Mouse (Mus musculus): ENCODE measurements around the gene Selenbp1. TPM values are rescaled to one million over a fixed set of nuclear protein-coding genes. Genes with fewer than 3 reads are reported as not detected.
"Not testable (repeated sequence)": the region's sequence is repeated elsewhere in the genome, so short reads cannot be mapped to it uniquely, and the experiment has no call there.

Selenbp1 gene
- total RNA-seq, 4 experiments from 2014 or later, result 10.2 to 12.8 (median 11.4) TPM

GRCm38 (mm10) chr3:94932279-94932678 is 577 bp upstream of the Selenbp1 start:
- not testable (repeated sequence) for DNase-seq (ENCODE audit: low spot score in 2 of 2)

- DNase-seq (ENCODE audit: low spot score in 2 of 2), result not testable (repeated sequence)
Observed at GRCm38 (mm10) chr3:94933604-94934003, 748 bp downstream of the Selenbp1 start.

- DNase-seq (ENCODE audit: low spot score in 2 of 2), result not testable (repeated sequence)
Observed at GRCm38 (mm10) chr3:94934564-94934963, 1.7 kb downstream of the Selenbp1 start.

- not testable (repeated sequence) for DNase-seq (ENCODE audit: low spot score in 2 of 2)
Observed at GRCm38 (mm10) chr3:94935332-94935731, 2.5 kb downstream of the Selenbp1 start.

GRCm38 (mm10) chr3:94936147-94936546 is 3.3 kb downstream of the Selenbp1 start:
- DNase-seq (ENCODE audit: low spot score in 2 of 2), result not testable (repeated sequence)

GRCm38 (mm10) chr3:94937194-94937593 is 4.3 kb downstream of the Selenbp1 start:
- not testable (repeated sequence) for DNase-seq (ENCODE audit: low spot score in 2 of 2)

GRCm38 (mm10) chr3:94940033-94940432 is 7.2 kb downstream of the Selenbp1 start:
- DNase-seq (ENCODE audit: low spot score in 2 of 2), result not testable (repeated sequence)

- not testable (repeated sequence) for DNase-seq (ENCODE audit: low spot score in 2 of 2)
Observed at GRCm38 (mm10) chr3:94942211-94942967, 9.5 kb downstream of the Selenbp1 start.

- not testable (repeated sequence) for DNase-seq (ENCODE audit: low spot score in 2 of 2)
Observed at GRCm38 (mm10) chr3:94943706-94944105, 10.8 kb downstream of the Selenbp1 start.

GRCm38 (mm10) chr3:94948066-94948614 is 15.3 kb downstream of the Selenbp1 start:
- no peak for DNase-seq (ENCODE audit: low spot score in 2 of 2)

- no peak for DNase-seq (ENCODE audit: low spot score in 2 of 2)
Observed at GRCm38 (mm10) chr3:94949645-94950044, 16.8 kb downstream of the Selenbp1 start.

- DNase-seq (ENCODE audit: low spot score in 2 of 2), result no peak
Observed at GRCm38 (mm10) chr3:94952806-94953205, 19.9 kb downstream of the Selenbp1 start.

GRCm38 (mm10) chr3:94953384-94953763 is 20.5 kb downstream of the Selenbp1 start:
- no peak for DNase-seq (ENCODE audit: low spot score in 2 of 2)

GRCm38 (mm10) chr3:94953764-94954616 is 21.1 kb downstream of the Selenbp1 start, which contains the start of gene Rfx5:
TSS of gene Rfx5 (plus strand) at chr3:94954075.
- DNase-seq (ENCODE audit: low spot score in 2 of 2), result peak; percentile 75 to 95

GRCm38 (mm10) chr3:94958295-94958694 is 25.4 kb downstream of the Selenbp1 start:
- DNase-seq (ENCODE audit: low spot score in 2 of 2), result no peak

GRCm38 (mm10) chr3:94959871-94960270 is 27.0 kb downstream of the Selenbp1 start:
- DNase-seq (ENCODE audit: low spot score in 2 of 2), result no peak

- DNase-seq (ENCODE audit: low spot score in 2 of 2), result no peak
Observed at GRCm38 (mm10) chr3:94960322-94960721, 27.5 kb downstream of the Selenbp1 start.

GRCm38 (mm10) chr3:94964989-94965388 is 32.1 kb downstream of the Selenbp1 start:
- no peak for DNase-seq (ENCODE audit: low spot score in 2 of 2)

GRCm38 (mm10) chr3:94965878-94966277 is 33.0 kb downstream of the Selenbp1 start:
- DNase-seq (ENCODE audit: low spot score in 2 of 2), result no peak

GRCm38 (mm10) chr3:94972552-94972951 is 39.7 kb downstream of the Selenbp1 start:
- no peak for DNase-seq (ENCODE audit: low spot score in 2 of 2)

GRCm38 (mm10) chr3:94973620-94974019 is 40.8 kb downstream of the Selenbp1 start:
- no peak for DNase-seq (ENCODE audit: low spot score in 2 of 2)

- DNase-seq (ENCODE audit: low spot score in 2 of 2), result no peak
Observed at GRCm38 (mm10) chr3:94974026-94974527, 41.2 kb downstream of the Selenbp1 start.

Measured in left cerebral cortex, adult 8-10 months (tissue).